Mouse (Mus musculus): ENCODE measurements around the gene Dpf3. TPM values are rescaled to one million over a fixed set of nuclear protein-coding genes. Genes with fewer than 3 reads are reported as not detected.

Gene Dpf3
- total RNA-seq, 4 experiments from 2014 or later = 6.9 to 14.2 (median 9.4) TPM

DNA sequence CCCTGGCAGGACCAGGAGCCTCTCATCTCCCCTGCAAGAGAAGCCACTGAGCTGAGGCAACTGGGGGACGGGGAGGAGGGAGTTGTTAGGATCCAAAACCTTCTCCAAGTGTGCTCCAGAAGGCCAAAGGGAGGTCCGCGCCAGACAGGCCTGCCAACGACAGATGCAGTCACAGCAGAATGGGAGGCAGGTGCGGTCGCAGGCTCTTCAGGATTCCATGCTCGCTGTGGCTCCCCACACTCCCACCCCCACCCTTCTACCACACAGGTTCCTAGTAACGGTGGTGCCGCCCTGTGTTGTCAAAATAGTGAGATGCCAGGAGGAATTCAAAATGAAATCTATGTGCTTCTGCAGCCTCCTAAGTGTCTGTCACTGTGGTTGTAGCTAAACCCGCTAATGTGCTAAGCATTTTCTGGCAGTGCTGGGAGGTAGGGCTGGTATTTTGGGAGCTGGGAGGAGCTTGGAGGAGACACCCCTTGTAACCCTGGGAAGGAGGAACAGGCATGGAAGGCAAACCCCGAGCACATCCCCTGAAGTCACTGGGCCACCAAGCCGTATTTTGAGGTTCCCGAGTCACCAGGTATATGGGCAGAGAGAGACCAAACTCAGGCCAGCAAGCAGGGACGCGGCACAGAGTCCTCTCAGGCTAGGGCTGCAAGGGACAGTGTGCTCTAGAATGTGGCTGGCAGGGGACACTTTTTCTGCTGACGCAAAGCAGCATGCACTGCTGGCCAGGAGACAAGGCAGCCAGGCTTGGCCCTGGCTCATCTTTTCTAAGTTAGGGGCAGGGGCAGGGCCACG lies 75.6 kb downstream of the Dpf3 start:
- peak; percentile 34 for DNase-seq

DNA sequence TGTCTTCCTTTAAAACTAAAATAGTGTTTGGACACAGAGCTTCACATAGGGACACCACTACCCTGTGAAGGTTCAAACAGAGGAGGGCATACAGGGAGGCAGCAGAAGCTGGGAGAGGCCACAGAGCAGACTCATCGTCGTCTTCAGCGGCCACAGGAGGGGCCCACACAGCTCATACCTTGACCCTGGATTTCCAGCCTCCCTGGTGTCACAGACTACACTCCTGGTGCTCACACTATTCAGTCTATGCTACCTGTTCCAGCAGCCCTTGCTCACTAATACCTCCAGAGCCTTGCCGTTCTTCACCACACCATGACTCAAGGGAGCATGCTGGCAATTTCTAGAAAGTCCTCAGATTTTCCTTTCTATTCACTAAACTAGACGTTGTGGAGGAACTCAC lies 76.5 kb downstream of the Dpf3 start:
- no peak for DNase-seq

DNA sequence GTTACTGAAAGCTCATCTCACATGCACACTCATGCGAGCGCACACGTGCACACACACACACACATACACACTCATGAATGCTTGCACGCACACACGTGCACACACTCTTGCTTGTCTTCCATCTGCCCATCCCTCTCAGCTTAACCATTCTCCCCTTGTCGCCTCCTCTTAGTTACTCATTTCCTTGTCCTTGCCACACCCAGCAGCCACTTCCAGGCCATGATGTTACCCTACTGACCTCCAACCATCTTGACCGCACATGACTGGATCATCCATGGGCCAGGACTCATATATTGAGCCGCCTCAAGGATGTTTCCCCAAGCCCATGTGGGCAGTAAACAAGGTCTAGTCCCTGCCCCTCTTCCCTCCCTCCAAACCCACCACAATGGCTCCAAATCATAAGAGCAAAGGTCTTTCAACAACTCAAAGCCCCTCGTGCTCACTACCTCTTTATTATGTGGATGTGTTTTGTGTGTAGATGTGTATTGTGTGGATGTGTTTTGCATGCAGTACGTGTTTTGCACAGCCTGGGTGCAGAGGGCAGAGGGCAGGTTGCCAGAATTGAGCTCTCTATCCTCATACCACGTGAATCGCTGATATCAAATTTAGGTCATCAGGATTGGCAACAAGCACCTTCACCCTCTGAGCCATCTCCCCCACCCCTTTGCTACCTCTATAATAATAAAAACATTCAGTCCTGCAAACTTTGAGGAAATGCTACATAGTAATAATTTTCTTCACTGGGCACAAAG lies 82.0 kb downstream of the Dpf3 start:
- DNase-seq = no peak

DNA sequence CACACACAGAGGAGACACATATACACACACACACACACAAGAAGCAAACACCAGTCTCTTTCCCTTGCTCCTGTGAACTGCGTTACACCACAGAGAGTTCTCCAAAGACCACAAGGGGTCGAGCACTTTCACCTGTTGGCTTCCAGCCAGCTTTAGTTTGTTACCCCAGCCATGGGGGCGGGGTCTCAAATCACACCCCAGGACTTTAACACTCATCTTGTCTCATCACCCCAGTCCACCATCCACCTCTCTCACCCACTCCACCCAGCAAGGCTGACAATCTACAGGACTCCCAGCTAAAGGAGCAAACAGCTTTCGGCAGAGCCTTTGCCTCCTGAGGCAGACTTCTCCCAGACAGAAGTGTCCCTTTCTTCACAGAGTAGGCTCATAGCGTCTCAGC lies 85.2 kb downstream of the Dpf3 start:
- no peak for DNase-seq

DNA sequence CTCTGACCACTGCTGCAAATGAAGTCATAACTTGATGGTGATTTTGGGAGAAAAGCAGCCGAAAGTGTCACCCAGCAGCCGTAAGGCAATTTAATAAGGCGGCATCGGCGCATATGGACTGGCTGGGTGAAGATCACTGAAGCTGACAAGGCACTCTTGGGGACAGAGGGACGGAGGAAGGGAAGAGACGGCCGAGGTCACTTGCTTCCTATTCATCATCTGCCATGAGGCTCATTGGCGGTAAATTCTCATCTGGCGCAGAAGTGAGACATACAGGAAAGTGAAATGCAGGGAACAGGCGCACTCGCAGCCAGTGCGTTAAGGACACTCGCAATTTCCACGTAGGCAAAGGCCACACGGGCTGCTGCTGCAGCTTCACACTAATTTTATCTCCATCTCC lies 95.5 kb downstream of the Dpf3 start:
- DNase-seq = no peak

DNA sequence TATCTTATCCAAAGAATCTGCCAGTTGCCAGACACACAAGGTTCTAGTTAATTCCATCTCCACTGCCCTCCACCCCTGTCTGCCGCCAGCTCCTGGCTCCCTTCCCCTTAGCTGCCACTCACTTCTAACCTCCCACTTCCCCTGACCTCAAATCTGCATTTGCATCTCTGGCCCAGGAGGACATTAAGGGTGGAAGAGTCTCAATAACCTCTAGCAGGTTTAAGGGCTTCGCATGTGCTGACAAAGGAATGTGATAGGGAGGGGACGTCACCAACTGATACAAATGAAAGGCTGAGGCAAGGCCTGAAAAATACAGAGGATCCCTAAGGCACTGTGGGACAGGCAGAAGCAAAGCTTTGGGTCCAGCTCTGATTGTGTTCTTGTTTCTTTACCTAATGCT lies 100.0 kb downstream of the Dpf3 start:
- no peak for DNase-seq

DNA sequence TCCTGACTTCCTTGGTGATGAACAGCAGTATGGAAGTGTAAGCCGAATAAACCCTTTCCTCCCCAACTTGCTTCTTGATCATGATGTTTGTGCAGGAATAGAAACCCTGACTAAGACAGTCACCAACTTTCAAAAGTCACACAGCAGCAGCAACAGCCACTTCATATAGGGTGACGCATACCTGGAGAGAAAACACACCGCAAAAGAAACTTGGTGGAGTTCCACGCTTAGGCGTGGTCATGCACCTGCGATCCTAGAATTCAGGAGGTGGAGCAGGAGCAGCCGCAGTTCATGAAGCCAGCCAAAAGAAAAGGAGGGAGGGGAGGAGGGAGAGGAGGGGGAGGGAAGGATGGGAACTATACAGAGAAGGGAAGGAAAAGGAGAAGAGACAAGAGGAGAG lies 106.4 kb downstream of the Dpf3 start:
- DNase-seq = no peak

DNA sequence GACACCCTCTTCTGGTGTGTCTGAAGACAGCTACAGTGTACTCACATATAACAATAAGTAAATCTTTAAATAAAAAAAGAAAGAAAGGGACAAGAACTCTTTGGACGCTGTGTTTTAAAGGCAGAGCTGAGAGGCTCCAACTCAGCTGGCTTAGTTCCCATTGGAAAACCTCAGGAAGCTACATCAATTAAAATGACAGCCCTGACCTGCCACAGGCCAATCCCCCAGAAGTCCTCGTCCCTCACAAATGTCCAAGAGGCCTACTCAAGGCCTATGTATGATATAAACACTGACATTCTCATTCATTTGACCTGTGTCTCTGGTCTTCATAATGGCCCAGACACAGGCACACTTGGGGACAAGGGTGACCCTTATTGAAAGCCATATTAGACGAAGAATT lies 107.5 kb downstream of the Dpf3 start:
- DNase-seq = peak; percentile 62

DNA sequence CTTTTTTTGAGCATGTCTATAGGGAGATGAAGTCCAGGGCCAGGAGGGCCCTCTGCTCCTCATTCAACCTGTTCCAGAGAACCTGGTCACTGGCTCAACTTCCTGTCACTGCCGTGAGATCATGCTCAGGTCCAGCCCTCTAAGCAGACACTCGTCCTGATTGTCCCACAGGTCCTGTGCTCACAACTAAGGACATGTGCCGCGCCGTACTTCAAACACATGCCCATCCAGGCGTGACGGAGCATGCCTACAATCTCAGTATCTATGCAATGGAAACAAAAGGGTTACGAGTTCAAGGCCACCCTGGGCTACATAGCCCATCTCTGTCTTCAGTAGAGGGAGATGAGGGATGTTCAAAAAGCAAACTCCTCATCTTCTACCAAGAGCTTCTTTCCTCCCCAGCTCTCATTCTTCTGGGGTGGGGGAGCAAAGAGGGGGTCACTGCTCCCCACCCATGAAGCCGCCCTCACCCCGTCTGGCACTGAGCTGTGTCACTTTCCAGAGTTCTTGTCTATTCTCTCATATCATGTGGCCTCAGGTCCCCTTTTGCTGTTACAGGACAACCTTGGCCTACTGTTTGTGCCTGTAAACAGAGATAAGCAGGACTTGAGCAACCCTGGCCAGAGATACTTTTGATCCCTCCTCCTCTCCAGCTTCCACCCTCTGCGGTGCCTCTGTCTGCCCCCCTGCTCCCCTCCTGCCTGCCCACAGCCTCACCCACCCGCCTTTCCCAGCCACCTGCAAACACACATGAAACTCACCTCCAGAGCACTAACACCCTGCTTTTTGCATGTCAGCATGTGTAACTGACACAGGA lies 112.3 kb downstream of the Dpf3 start:
- DNase-seq = peak; percentile 57

DNA sequence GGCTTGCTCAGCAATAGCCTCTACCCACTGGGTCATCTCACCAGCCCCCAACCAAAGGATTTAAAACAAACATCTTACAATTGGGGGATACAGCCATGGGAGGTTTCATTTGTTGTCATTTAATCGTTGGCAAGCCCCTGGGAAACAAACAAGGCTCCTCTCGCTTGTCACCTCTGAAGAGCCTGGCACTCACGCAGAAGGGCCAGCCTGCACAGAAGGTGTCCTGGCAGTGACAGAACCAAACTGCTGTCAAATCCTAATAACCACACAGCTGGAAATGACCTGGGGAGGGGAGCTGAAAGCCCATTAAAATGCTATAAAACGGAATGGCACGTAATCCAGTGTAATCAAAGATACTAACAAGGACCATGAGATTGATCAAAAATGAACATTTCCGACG lies 114.4 kb downstream of the Dpf3 start:
- DNase-seq = no peak

DNA sequence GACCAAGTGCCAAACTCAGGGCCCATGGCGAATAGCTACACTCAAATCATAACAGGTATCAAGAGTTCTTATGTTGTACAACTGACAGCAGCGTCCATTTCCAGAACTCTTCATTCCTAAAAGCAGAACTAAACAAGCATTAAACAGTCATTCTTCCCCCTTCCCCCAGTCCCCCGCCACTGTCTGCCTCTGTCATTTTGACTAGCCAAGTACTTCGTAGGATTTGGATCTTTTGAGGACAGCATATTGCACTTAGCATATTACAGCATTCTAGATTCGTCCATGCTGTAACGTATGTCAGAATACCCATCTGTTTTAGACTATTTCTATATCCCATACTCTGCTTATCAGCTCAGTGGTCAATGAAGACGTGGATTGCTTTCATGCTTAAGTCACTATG lies 115.2 kb downstream of the Dpf3 start:
- DNase-seq = no peak

DNA sequence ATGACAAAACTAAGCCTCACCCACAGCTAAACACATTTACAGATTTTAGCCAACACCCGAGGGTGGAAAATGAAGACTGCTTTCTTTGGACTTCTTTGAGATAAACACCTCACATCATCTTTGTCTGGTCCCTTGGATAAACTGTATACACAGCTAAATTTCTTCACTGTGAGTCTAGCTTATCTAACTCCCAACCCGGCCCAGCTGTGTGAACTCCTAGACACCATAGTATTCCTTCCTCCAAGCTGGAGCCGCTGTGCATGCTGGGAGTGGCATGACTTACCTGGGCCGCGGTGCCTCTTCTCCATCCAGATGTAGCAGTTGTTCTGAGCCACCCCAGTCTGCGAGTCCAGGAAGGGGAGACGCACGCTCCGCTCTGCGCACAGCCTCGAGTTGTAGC lies 117.3 kb downstream of the Dpf3 start:
- no peak for DNase-seq

DNA sequence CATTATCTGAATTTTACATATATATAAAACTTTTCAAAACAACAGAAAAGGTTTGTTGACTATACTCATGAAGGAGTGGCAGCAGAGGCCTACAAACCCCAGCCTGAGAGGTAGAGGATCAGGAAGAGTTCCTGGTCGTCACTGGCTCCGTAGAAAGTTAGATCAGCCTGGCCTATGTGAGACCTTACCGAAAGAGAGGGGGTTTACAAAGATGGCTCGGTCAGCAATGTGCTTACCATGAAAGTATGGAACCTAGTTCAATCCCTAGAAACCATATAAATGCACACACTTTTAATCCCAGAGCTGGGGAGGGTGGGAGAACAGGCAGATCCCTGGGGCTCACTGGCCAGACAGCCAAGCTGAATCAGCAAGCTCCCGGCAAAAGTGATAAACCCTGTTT lies 118.1 kb downstream of the Dpf3 start:
- no peak for DNase-seq

DNA sequence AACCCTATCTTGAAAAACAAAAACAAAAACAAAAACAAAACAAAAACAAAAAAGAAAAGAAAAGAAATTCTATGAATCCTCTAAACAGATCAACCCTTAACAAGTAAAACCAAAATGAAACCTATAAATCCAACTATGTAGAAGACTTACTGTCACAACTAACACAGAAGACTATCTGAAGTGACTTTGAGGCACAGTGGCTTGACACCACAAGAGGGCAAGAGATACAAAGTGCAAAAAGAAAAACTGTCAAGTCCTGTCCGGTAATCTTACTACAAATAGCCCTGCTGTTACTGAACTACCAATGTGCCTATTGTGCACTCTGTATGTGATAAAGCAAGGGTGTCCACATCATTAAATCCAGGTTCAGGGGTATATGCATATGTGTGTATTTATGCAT lies 120.0 kb downstream of the Dpf3 start:
- DNase-seq = no peak

DNA sequence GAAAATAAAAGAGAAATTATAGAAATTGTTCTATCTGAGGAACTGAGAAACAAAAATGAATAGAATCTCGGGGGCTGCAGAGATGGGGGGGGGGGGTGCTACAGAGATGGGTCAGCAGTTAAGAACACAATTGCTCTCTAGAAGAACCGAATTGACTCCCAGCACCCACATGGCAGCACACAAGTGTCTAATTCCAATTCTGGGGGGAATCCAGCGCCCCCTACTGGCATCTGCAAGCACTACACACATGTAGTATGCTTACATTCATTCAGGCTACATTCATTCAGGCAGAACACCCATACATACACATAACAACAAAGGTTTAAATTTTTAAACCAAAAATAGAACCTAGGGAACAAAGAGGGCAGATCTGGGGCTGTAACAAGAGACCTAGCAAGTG lies 122.7 kb downstream of the Dpf3 start:
- no peak for DNase-seq

DNA sequence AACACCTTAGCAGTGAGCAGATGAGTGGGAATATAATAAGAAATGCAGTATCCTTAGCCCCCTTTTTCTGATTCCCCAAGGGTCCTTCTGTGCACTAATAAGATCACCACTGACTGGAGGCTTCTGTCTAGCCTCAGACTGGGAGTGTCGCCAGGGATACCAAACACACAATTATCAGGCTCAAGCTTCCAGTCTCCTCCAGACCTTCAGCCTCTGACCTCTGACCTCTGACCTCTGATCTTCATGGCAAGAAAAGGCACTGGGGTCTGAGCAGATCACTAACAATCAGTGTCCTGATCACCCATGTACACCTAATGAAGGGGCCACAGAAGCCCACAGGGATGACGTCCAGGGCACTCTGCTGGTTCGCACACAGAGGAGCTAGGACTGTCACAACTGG lies 125.7 kb downstream of the Dpf3 start:
- DNase-seq = no peak

DNA sequence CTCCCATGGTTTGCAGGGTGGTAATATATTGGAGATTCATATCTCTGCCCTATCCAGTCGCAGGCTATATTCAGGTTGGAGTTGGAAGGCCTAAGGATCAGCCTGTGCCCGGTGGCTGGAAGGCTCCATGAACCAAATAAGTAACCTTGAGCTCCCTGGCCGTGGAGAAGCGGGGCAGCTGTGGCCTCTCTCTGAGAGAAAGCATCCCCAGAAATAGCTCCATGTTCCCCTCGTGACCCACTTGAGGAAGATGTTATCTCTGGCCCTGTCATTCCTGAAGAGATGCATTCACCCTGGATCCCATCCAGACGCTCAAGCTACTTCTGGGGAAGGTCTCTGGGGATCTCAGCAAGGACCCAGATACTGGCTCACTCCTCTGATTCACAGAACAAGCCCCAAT lies 134.9 kb downstream of the Dpf3 start:
- no peak for DNase-seq

DNA sequence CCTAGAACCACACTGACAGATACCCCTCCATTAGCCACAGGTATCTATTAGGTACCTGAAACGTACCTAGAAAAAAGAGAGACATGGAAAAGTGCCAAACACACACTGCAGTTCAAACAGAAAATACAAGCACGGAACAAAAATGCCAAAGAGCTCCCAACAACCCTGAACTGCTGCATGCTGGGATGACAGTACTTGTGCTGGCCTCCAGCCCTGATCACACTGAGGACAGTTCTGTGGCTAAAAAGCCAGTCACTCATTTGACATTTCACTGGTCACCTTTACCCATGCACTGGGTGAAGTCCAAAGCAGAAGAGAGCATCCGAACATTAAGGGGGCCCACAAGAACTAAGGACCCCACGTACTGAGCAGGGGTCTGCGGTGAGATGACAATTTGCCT lies 137.8 kb downstream of the Dpf3 start:
- DNase-seq = no peak

DNA sequence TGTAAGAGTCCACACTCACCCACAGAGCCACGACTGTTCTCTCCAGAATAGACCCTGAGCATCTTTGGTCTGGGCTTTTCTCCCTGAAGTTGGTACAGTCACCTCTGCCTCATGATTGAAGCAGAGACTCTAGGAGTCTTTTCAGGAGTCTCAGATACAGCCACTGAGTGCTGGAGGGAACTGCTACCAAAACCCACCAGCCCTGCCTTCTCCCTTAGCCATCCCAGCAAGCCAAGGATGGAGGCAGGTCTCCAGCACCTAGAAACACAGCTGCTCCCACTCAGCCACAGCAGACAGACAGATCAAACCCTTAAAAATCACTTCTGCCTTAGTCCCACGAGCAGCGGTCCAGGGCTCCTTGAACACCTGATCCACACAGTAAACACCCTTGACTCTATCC lies 139.3 kb downstream of the Dpf3 start:
- no peak for DNase-seq

DNA sequence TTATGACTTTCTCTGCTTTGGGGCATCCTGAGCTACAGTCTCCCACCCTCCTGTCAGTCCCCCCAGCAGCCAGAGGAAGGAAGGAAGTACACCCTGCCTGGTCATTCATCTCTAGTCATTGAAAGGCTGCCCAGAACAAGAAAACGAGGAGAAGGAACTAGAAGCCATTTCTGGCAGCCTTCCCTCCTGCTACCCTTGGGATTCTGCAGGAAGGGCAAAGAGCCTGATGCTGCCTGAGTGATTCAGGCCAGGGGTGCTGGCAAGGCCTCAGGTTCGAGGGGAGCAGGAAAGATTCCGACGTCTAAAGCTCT lies 144.7 kb downstream of the Dpf3 start:
- DNase-seq = peak; percentile 45

DNA sequence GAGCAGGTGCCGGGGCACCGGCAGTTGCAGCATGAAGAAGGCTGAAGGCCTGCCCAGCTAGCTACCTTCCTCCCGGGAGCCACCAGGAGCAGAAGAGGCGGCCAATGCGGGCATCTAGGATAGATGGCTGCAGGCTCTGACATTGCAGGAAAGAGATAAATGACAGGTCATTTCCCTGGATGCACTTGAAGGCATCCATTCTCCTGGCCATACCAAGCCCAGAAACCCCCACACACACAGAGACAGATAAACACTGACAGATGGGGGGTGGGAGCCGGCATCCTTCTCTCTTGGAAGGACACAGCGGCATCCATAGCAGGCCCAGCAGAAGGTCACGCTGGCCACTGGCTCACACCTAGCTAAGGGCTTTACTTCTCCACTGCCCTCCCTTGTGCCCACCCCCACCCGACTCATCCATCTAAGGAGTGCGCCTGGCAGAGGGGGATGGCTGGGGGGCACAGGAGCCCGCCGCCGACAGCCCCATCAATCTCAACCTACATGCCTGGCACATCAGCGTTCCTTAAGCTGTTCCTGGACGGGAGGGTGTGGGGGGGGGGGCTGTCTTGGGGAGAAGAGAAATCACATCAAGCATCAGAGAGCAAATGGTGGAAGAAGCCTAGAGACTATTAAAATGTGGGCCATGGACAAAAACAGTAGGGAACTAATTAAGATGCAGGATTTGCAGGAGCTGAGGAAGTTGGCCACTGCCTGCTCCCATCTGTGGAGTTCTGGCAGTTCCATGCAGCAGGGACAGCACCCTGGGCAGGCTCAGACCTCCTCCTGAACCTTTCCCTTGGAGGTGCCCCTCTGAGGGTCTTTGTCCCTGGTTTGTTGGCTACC lies 145.3 kb downstream of the Dpf3 start:
- no peak for DNase-seq

DNA sequence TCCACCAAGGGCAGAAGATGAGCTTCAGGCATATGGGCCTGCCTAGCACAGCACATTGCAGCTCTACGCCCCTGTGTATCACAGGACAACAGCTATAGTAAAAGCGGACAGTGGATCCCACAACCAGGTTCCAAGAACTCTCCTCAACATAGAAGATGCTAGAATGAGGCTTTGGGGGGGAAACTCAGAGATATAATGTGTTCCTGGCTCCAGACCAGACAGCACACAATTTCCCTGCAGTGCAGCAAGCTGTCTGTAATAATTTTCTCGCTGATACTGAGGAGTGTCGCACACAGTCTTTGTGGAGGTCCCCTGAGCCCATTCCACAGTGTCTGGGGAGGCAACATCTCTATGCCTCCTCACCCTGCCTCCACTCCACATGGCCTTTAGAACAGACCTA lies 146.6 kb downstream of the Dpf3 start:
- DNase-seq = no peak

DNA sequence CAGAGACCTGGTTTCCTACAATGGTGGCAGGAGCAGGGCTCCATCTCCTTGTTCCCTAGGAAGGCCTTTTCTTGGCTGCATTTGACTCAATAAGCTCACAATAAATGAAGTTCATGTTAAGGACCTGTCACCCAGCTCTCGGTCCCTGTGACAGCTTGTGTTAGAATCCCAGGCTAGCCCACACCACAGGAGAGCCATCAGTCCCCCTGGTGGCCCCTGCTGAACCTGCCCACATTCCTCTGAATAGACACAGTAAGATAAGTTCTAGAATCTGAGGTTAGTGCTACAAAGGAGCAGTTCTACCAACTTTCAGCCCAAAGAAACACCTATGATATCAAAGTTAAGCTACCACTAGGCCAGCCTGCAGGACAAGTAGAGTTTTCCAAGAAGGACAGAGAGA lies 149.2 kb downstream of the Dpf3 start:
- DNase-seq = no peak
